Mouse (Mus musculus) heart, postnatal 14 days (tissue): Measurements from ENCODE around the gene Cblc. TPM values are rescaled to one million over a fixed set of nuclear protein-coding genes. Genes with fewer than 3 reads are reported as not detected.

Experiments used
- DNase-seq, 2 experiments: peaks; one replicate each; pipeline ENCODE4 v3.0.0; 2021 to 2022
- intact Hi-C: fragments of 180-260 bp; cut with DNase I; formaldehyde crosslinking; loops from one replicate; pipeline ENCODE4 v1.15.1; 2025
- long read RNA-seq, 2 experiments: library from polyadenylated mRNA; stranded (forward); transcript quantifications; one replicate each; pipeline ENCODE4 v2.0.0; 2021
- total RNA-seq, 2 experiments: library from RNA; stranded (reverse); gene quantifications; 2 replicates each; pipeline ENCODE4 v1.2.3; 2021

Gene Cblc
- total RNA-seq: not detected
- long read RNA-seq, experiment 1: 0 reads
- long read RNA-seq, experiment 2: 0 reads

- intact Hi-C loops: no loop called here
- peak; percentile 85 to 88 for DNase-seq
Measured at GRCm38 (mm10) chr7:19796697-19797588, at the start of gene Cblc. Gene Cblc (minus strand): TSS chr7:19796809.

DNA sequence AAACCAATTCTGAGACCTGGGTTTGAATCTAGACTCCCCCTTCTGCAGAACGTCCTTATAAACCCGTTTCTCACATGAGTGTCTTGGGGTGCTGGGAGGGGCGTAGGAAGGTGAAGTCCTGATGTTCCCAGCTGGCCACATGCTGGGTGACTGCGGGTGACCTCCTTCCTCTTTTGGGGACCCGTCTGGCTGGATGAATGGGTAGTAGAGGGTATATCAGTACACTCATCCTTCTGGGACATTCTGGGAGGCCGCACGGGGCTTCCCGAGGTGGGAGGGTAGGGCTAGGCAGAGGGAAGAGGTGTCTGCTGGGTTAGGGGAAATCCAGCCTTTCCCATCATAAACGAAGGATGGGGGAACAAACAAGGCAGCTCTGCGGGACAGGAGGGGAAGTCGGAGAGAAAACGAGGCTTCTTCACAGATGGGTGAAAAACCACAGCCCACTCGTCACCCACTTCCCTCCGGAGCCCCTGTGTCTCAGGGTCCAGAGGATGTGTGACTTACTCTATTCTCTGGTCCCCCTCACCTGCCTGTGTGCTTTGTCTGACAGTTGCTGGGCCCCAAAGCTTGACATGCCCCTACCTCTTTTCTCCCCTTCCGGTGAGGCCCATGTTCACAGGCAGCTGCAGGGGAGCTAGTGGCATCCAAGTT lies 48.0 kb upstream of the Cblc start:
- no peak for DNase-seq
- intact Hi-C loops: no loop called here

GRCm38 (mm10) chr7:19843561-19843960 lies 47.0 kb upstream of the Cblc start:
- DNase-seq: peak; percentile 83 to 88

DNA sequence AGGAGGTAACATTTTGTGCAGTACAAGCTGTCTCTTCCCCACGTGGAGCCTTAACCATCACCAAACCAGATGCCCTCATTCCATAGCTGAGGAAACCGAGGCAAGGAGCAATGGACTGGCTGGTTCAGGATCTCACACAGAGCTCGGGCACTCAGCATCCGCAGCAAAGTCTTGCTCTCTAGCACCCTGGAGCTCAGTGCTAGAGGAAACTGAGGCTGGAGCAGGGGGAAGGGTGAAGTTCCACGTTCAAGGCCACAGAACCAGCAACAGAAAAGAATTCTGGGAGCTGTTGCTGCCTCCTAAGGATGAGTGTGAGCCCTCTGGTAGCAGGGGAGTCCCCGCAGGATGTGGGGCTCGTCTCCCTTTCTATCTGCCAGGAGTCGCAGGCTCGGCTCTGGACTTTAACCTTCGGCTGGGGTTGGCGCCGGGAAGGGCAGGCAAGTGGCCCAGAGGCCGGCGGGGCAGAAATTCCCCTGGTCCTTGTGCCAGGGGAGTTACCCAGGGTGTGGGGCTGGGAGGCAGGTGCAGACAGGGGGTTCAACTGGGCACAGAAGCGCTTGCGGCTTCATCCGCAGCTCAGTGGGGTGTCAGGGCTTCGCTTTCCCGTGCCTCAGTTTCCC lies 46.4 kb upstream of the Cblc start:
- intact Hi-C loops: loop anchor here (1.0 kb wide), 1 partner anchor 40 kb away; no protein-coding TSS in a partner anchor
- DNase-seq: peak in 1 of 2 experiments; percentile 65

More at GRCm38 (mm10) chr7:19843561-19843960, 47.0 kb upstream of the Cblc start:
- intact Hi-C loops: loop anchor here (1.0 kb wide), 1 partner anchor 40 kb away; no protein-coding TSS in a partner anchor

GRCm38 (mm10) chr7:19841686-19842413 lies 45.2 kb upstream of the Cblc start:
- intact Hi-C loops: no loop called here

GRCm38 (mm10) chr7:19840936-19841335 lies 44.3 kb upstream of the Cblc start:
- no peak for DNase-seq
- intact Hi-C loops: no loop called here

More at GRCm38 (mm10) chr7:19841686-19842413, 45.2 kb upstream of the Cblc start:
- no peak for DNase-seq

GRCm38 (mm10) chr7:19840371-19840770 lies 43.8 kb upstream of the Cblc start:
- no peak for DNase-seq
- intact Hi-C loops: no loop called here

DNA sequence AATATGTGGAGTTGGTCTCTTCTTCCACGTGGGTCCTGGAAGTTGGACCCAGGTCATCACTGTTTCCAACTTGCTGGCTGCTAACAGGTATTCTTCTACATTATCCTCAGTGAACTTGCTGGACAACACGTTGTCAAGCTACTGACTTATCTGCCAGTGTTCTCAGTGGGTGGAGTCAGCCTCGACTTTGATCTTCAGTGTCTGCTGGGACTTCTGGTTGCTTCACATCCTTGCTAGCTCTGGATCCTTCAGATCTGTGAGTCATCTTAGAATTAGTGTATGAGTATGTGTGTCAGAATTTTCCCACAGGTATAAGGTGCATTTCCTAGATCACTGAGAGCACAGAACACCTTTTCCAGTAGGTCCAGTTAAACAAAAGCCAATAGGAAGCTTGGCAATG lies 40.2 kb upstream of the Cblc start:
- DNase-seq: no peak
- intact Hi-C loops: no loop called here

- no peak for DNase-seq
- intact Hi-C loops: no loop called here
Measured at GRCm38 (mm10) chr7:19834055-19834454, 37.4 kb upstream of the Cblc start.

- intact Hi-C loops: no loop called here
- DNase-seq: no peak
Measured at GRCm38 (mm10) chr7:19831837-19832236, 35.2 kb upstream of the Cblc start.

DNA sequence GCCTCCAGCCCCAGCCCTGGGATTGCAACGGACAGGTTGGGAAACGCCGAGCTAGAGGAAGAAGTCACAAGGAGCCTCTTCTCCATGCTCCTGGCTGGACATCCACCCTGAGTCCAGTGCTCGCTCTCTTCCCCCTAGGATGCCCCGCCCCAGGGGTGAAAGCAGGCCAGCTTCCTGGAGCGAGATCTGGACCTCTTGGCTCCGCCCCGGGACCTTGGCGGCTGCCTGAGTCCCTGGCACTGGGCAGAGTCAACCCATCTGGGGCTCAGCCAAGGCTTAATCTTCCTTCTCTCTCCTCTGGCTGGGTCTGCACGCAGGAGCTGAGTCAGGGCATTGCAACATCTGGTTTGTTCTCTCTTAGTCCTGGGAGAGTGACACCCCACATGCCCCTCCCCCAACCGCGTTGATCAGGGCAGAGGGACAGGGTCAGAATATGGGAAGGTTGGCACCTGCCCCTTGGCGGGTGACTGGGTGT lies 34.1 kb upstream of the Cblc start:
- peak; percentile 92 to 94 for DNase-seq
- intact Hi-C loops: no loop called here

DNA sequence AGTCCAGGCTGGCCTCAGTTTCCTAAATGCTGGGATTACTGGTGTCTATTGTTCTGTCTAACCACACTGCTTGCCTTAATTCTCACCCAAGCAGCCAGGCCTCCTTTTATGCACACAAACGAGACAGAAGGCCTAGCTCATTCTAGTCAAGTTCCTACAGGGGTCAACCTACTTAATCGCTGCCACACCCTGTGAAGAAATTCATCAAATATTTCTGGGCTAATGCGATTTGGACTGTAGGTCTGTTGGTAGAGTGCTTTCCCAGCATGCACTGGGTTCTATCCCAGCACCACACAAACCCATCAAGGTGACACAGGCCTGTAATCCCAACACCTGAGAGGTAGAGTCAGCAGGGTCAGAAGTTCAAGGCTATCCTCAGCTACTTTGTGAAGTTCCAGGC lies 33.1 kb upstream of the Cblc start:
- no peak for DNase-seq
- intact Hi-C loops: no loop called here

- DNase-seq: peak in 1 of 2 experiments; percentile 46
- intact Hi-C loops: no loop called here
Measured at GRCm38 (mm10) chr7:19826756-19827155, 30.1 kb upstream of the Cblc start.

- peak; percentile 91 to 93 for DNase-seq
Measured at GRCm38 (mm10) chr7:19824182-19824973, 27.8 kb upstream of the Cblc start.

DNA sequence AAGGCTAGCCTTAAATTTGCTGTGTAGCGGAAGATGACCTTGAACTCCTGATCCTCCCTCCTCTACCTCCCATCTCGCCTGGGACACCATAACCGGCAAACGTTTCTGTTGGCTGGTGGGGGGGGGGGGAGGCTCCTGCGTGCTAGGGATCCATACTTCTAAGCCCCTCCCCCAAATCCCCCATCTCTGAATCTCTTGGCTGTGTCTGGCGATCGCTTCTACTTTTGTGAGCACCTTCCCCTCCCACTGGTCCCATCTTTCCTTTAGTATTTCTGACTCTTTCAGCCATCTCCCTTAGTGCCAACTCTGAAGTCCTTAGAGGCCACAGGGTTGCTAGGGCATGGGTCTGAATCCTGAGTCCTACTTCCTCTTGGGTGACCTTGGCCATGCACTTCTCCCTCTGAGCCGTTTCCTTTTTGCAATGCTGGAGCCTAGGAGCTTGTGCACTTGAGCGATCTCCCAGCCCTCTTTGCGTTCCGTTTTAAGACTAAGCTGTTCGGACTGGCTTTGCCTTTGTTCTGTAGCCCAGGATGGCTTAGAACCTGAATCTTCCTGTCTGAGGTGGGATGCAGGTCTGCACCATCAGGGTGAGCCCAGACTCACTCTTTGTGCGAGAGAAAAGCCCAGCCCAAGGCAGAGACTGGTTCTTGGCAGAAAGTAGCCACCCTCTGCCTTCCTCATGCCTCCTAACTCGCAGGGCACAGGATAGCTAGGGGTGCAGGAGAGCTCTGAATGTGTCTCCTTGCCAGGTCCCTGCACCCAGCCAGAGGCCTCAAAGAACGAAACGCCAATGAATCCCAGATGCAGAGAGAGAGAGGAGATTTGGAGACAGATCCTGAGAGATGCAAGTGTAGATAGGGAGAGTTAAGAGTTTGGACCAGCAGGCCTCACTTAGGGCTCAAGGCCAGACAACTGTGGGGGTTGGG lies 26.9 kb upstream of the Cblc start:
- DNase-seq: no peak
- intact Hi-C loops: no loop called here

More at GRCm38 (mm10) chr7:19824182-19824973, 27.8 kb upstream of the Cblc start:
- intact Hi-C loops: no loop called here

GRCm38 (mm10) chr7:19822604-19823058 lies 26.0 kb upstream of the Cblc start, which contains the start of gene Bcl3:
Gene Bcl3 (minus strand): TSS chr7:19822770.
- peak; percentile 75 to 83 for DNase-seq
- intact Hi-C loops: no loop called here

DNA sequence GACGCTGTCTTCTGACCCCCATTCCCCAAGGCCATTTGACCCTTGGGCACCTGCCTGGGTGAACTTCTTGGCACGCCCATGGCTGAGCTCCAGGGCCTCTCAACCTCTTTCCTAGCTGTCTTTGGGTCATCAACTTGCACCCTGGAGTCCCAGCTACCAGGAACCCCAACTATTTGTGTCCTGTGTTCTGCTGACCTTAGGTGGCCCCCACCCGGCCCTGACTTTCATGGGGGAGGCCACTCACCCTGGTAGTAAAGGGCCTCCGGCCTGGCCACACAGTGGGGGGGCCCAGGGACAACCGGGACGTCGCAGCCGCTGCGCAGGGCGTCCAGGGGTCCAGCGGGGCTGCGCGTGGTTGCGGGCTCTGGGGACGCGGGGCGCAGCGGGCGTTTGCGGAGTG lies 25.6 kb upstream of the Cblc start:
- intact Hi-C loops: no loop called here
- peak in 1 of 2 experiments; percentile 23 for DNase-seq

DNA sequence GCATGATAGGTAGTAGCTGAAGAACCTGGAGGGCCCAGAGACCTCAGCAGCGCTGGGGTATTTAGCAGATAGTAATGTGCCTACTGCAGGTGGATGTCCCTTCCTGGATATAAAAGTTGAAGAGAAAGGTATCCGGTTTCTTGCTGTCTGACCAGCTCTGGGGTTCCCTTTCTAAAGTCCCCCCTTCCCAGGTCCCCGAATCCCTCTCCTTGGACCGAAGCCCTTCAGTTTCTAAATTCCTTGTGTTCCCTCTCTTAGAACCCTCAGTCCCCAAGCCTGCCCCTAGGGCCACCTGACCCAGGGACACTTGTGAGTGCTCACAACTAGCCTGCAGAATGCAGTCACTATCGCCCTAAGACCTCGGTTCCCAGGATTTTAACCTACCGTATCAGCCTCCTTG lies 25.0 kb upstream of the Cblc start:
- intact Hi-C loops: no loop called here
- no peak for DNase-seq
